Mouse (Mus musculus) embryonic facial prominence, embryonic 12.5 days (tissue): ENCODE measurements around the gene Vps13d. TPM values are rescaled to one million over a fixed set of nuclear protein-coding genes. Genes with fewer than 3 reads are reported as not detected.

Experiments
- ATAC-seq: fragments of 200-750 bp; cut with Nextera tagmentation; 2 replicates; pipeline ENCODE4 v1.8.0; 2017; ENCODE audit not compliant: insufficient number of reproducible peaks, insufficient read depth, low FRiP score, low TSS enrichment
- H3K27ac ChIP-seq: fragments of 300-500 bp; sonication (generic); 2 replicates; pipeline ENCODE4 v1.5.1; 2016; ENCODE audit warnings: mild to moderate bottlenecking
- H3K27me3 ChIP-seq: fragments of 300-500 bp; sonication (generic); 2 replicates; pipeline ENCODE4 v1.6.1; 2016; ENCODE audit warnings: mild to moderate bottlenecking, moderate library complexity
- H3K36me3 ChIP-seq: fragments of 300-500 bp; sonication (generic); 2 replicates; pipeline ENCODE4 v1.6.1; 2016; ENCODE audit warnings: mild to moderate bottlenecking
- H3K4me1 ChIP-seq: fragments of 300-500 bp; sonication (generic); 2 replicates; pipeline ENCODE4 v1.6.1; 2016
- H3K4me2 ChIP-seq: fragments of 300-500 bp; sonication (generic); replicated peaks from 2 replicates; pipeline ENCODE4 v1.6.1; 2016; ENCODE audit warnings: mild to moderate bottlenecking, moderate library complexity
- H3K4me3 ChIP-seq: fragments of 300-500 bp; sonication (generic); 2 replicates; pipeline ENCODE4 v1.5.1; 2016; ENCODE audit warnings: mild to moderate bottlenecking
- H3K9ac ChIP-seq: fragments of 300-500 bp; sonication (generic); 2 replicates; pipeline ENCODE4 v1.6.1; 2016; ENCODE audit warnings: mild to moderate bottlenecking, moderate library complexity
- H3K9me3 ChIP-seq: fragments of 300-500 bp; sonication (generic); 2 replicates; pipeline ENCODE4 v1.6.1; 2016; ENCODE audit warnings: mild to moderate bottlenecking, moderate library complexity
- WGBS: fragments of 180-500 bp; shearing (Covaris S2); methylation state at CpG from one replicate; pipeline ENCODE4 v1.1.7; 2016; 5-methylcytosine and 5-hydroxymethylcytosine counted together
- polyA plus RNA-seq: library from polyadenylated mRNA; unstranded; fragments of >200 nt; fragmentation: Nextera tagmentation; extraction: Ambion mirVana; gene quantifications from 2 replicates; pipeline ENCODE4 v1.2.1, GENCODE M21; 2016

Vps13d gene
- polyA plus RNA-seq, 1 experiment from 2014 or later: 6.9 TPM

GRCm38 (mm10) chr4:144995826-144996225 lies 199.0 kb downstream of the Vps13d start:
- 69% methylated on average over 1 of the region's 1 CpGs for WGBS
- Histone ChIP-seq H3K27ac (no peak overlapping the region), H3K27me3 (no peaks in the 10 kb centered on the region), H3K9ac (no peak overlapping the region), H3K4me1 (peaks cover 67% of the 10 kb centered on the region), H3K9me3 (no peaks in the 10 kb centered on the region), H3K36me3 (no peaks in the 10 kb centered on the region), H3K4me2 (no peak overlapping the region), H3K4me3 (no peak overlapping the region)
- no peak for ATAC-seq

GRCm38 (mm10) chr4:144993047-144993917 lies 201.5 kb downstream of the Vps13d start:
- H3K4me2 ChIP-seq: no peak overlapping the region
- 29% methylated on average over 9 of the region's 9 CpGs for WGBS
- peaks cover 64% of the 10 kb centered on the region for H3K4me1 ChIP-seq
- peak overlapping the region; percentile 55; the same call in 1 of the 2 replicates for H3K27ac ChIP-seq
- H3K36me3 ChIP-seq: no peaks in the 10 kb centered on the region
- no peaks in the 10 kb centered on the region for H3K27me3 ChIP-seq
- no peak for ATAC-seq
- no peak overlapping the region for H3K9ac ChIP-seq
- H3K4me3 ChIP-seq: no peak overlapping the region
- H3K9me3 ChIP-seq: no peaks in the 10 kb centered on the region

- Histone ChIP-seq H3K36me3 (no peaks in the 10 kb centered on the region), H3K27me3 (no peaks in the 10 kb centered on the region), H3K9me3 (no peaks in the 10 kb centered on the region), H3K4me1 (peaks cover 59% of the 10 kb centered on the region), H3K4me3 (no peak overlapping the region), H3K27ac (no peak overlapping the region), H3K9ac (no peak overlapping the region), H3K4me2 (no peak overlapping the region)
- WGBS: 23% methylated on average over 3 of the region's 3 CpGs
- no peak for ATAC-seq
These were observed 202.4 kb downstream of the Vps13d start for GRCm38 (mm10) chr4:144992413-144992812.

GRCm38 (mm10) chr4:144988443-144989206 lies 206.2 kb downstream of the Vps13d start:
- H3K9me3 ChIP-seq: no peaks in the 10 kb centered on the region
- ATAC-seq: peak; percentile 38; the same call in 1 of the 2 replicates

GRCm38 (mm10) chr4:144986016-144986805 lies 208.6 kb downstream of the Vps13d start:
- Histone ChIP-seq H3K4me2 (no peak overlapping the region), H3K36me3 (0 out of 2 replicates have a peak, but pooled peaks cover 4% of the 10 kb centered on the region), H3K4me1 (peaks cover 45% of the 10 kb centered on the region), H3K27ac (no peak overlapping the region), H3K9ac (no peak overlapping the region), H3K27me3 (no peaks in the 10 kb centered on the region), H3K9me3 (no peaks in the 10 kb centered on the region), H3K4me3 (no peak overlapping the region)
- WGBS: 95% methylated on average over 7 of the region's 7 CpGs
- no peak for ATAC-seq

More at GRCm38 (mm10) chr4:144988443-144989206, 206.2 kb downstream of the Vps13d start:
- Histone ChIP-seq H3K4me1 (peaks cover 51% of the 10 kb centered on the region), H3K4me3 (no peak overlapping the region), H3K27ac (peak overlapping the region; percentile 30), H3K27me3 (no peaks in the 10 kb centered on the region), H3K9ac (no peak overlapping the region), H3K4me2 (no peak overlapping the region), H3K36me3 (no peaks in the 10 kb centered on the region)
- 28% methylated on average over 5 of the region's 5 CpGs for WGBS

- no peak overlapping the region for H3K9ac ChIP-seq
- H3K27me3 ChIP-seq: no peaks in the 10 kb centered on the region
- no peak overlapping the region for H3K4me3 ChIP-seq
- 0 out of 2 replicates have a peak, but pooled peaks have one; percentile 17 for ATAC-seq
- peaks cover 37% of the 10 kb centered on the region for H3K4me1 ChIP-seq
- no peaks in the 10 kb centered on the region for H3K9me3 ChIP-seq
- H3K27ac ChIP-seq: no peak overlapping the region
- H3K4me2 ChIP-seq: no peak overlapping the region
- 0 out of 2 replicates have a peak, but pooled peaks cover 4% of the 10 kb centered on the region for H3K36me3 ChIP-seq
- WGBS: 53% methylated on average over 8 of the region's 8 CpGs
These were observed 210.9 kb downstream of the Vps13d start for GRCm38 (mm10) chr4:144983821-144984371.

- no peaks in the 10 kb centered on the region for H3K27me3 ChIP-seq
- 0 out of 2 replicates have a peak, but pooled peaks cover 4% of the 10 kb centered on the region for H3K36me3 ChIP-seq
- ATAC-seq: no peak
- H3K4me1 ChIP-seq: peaks cover 31% of the 10 kb centered on the region
- WGBS: 66% methylated on average over 8 of the region's 8 CpGs
- H3K27ac ChIP-seq: no peak overlapping the region
- no peak overlapping the region for H3K4me2 ChIP-seq
- H3K9me3 ChIP-seq: no peaks in the 10 kb centered on the region
- no peak overlapping the region for H3K4me3 ChIP-seq
- no peak overlapping the region for H3K9ac ChIP-seq
These were observed 211.5 kb downstream of the Vps13d start for GRCm38 (mm10) chr4:144983228-144983744.

- Histone ChIP-seq H3K27ac (peak overlapping the region; percentile 54; the same call in 1 of the 2 replicates), H3K36me3 (0 out of 2 replicates have a peak, but pooled peaks cover 4% of the 10 kb centered on the region), H3K27me3 (no peaks in the 10 kb centered on the region), H3K4me3 (no peak overlapping the region), H3K9me3 (no peaks in the 10 kb centered on the region), H3K9ac (no peak overlapping the region), H3K4me2 (no peak overlapping the region), H3K4me1 (peaks cover 27% of the 10 kb centered on the region)
- WGBS: 25% methylated on average over 8 of the region's 8 CpGs
- ATAC-seq: no peak
These were observed 213.8 kb downstream of the Vps13d start for GRCm38 (mm10) chr4:144980811-144981551.

GRCm38 (mm10) chr4:144980110-144980509 lies 214.7 kb downstream of the Vps13d start:
- H3K9me3 ChIP-seq: no peaks in the 10 kb centered on the region
- H3K27me3 ChIP-seq: no peaks in the 10 kb centered on the region
- WGBS: 45% methylated on average over 2 of the region's 2 CpGs
- H3K9ac ChIP-seq: no peak overlapping the region
- H3K4me1 ChIP-seq: peaks cover 32% of the 10 kb centered on the region
- H3K27ac ChIP-seq: no peak overlapping the region
- ATAC-seq: no peak
- H3K4me3 ChIP-seq: no peak overlapping the region
- H3K36me3 ChIP-seq: 0 out of 2 replicates have a peak, but pooled peaks cover 4% of the 10 kb centered on the region
- H3K4me2 ChIP-seq: no peak overlapping the region

- WGBS: 78% methylated on average over 6 of the region's 6 CpGs
- Histone ChIP-seq H3K9me3 (no peaks in the 10 kb centered on the region), H3K4me2 (no peak overlapping the region), H3K27me3 (no peaks in the 10 kb centered on the region), H3K36me3 (0 out of 2 replicates have a peak, but pooled peaks cover 2% of the 10 kb centered on the region), H3K4me3 (no peak overlapping the region), H3K27ac (no peak overlapping the region), H3K9ac (no peak overlapping the region), H3K4me1 (peaks cover 22% of the 10 kb centered on the region)
- ATAC-seq: no peak
These were observed 216.8 kb downstream of the Vps13d start for GRCm38 (mm10) chr4:144978039-144978438.
